Mouse (Mus musculus) erythroblast, embryonic 14.5 days (primary cell): ENCODE results near the gene Ldha.

Experiments used
- GATA1 ChIP-seq: IDR thresholded peaks from 2 replicates; pipeline ENCODE4 v1.6.1; 2012; ENCODE audit warnings: low read length, inconsistent platforms, mixed read lengths
- TAL1 ChIP-seq: IDR thresholded peaks from 3 replicates; pipeline ENCODE4 v1.6.1; 2012; ENCODE audit warnings: low read length, inconsistent platforms, mixed read lengths

GRCm38 (mm10) chr7:46827803-46828184, 13.5 kb upstream of the Ldha start:
- TF ChIP-seq GATA1 (no peak), TAL1 (no peak)
